Mouse (Mus musculus) adipose tissue, adult 10 weeks (tissue): ENCODE measurements around the gene Mbnl1. TPM values are rescaled to one million over a fixed set of nuclear protein-coding genes. Genes with fewer than 3 reads are reported as not detected.

Experiments
- polyA plus RNA-seq: library from polyadenylated mRNA; stranded (reverse); fragments of 350-450 nt; fragmentation: Illumina TruSeq; extraction: RNeasy Lipid Tissue Mini Kit (QIAGEN cat#74804); gene quantifications from one replicate; pipeline ENCODE4 v1.2.3, GENCODE M21; 2014; ENCODE audit warnings: low read depth, low replicate concordance

Mbnl1 gene
- polyA plus RNA-seq: 69.6 TPM

DNA sequence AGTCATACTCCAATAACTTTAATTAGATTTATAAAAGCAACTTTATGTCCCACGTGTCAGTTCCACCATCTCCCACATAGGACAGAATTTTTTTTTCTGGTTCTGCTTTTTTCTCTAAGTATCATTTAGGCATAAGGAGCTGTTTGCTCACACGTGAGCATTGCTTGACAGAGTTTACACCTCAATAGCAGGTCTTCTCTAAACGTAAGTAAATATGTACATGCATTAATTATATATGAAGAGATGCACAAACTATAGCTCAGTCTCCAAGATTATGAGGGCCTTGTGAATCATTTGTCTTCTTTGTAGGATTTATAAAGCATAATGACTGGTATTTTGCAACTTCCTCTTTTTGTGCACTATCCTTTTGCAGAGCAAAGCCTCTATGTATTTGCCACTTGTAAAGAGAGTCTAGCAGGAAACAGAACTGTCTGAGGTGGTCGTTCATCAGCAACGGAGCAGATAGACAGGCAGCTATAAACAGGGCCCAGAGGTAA, at the start of gene Mbnl1:
Gene Mbnl1 (plus strand): TSS at position 150 of the 497 bp plus-strand sequence.

